Mouse (Mus musculus): ENCODE data around the gene B3gnt2. TPM values are rescaled to one million over a fixed set of nuclear protein-coding genes. Genes with fewer than 3 reads are reported as not detected.

B3gnt2 gene
- polyA plus RNA-seq, 1 experiment from 2014 or later = 7.5 TPM

- TF ChIP-seq CTCF (IDR thresholded peaks at IDR 0.05; ENCODE audit: low read depth) = no peak
- no peaks in the 10 kb centered on the region for H3K36me3 ChIP-seq (ENCODE audit: insufficient read depth)
- no peaks in the 10 kb centered on the region for H3K27me3 ChIP-seq (ENCODE audit: insufficient read depth, low read length)
- no peaks in the 10 kb centered on the region for H3K9me3 ChIP-seq (ENCODE audit: low read depth, low read length)
- no peak overlapping the region for H3K4me2 ChIP-seq
- no peaks in the 10 kb centered on the region for H3K4me1 ChIP-seq (ENCODE audit: insufficient read depth)
- DNase-seq (no peak), ATAC-seq (ENCODE audit: insufficient read depth) (no peak)
- no peak overlapping the region for H3K4me3 ChIP-seq (ENCODE audit: low read depth, low read length)
- 54% methylated on average over 2 of the region's 2 CpGs for WGBS
- H3K9ac ChIP-seq = no peak overlapping the region
- no peak overlapping the region for H3K27ac ChIP-seq (ENCODE audit: low read depth)
These were observed 140.7 kb downstream of the B3gnt2 start for GRCm38 (mm10) chr11:22720096-22720495.

DNA sequence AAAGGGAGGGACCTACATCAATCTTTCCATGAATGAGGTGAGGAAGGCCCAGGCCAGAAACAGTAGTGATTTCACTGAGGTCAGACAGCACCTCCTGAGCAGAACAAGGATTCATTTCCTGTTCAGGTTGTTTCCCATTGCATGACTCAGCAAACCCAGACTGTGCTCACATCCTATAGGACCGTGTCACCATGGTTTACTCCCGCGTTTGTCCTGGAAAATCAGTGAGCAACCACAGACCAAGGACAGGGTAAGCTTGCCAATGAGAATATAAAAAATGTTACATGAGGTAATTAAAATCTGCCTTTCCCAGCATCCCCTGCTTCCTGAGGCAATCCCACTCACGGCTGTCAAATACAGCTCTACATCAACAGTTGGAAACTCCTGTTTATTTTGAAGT, 141.2 kb downstream of the B3gnt2 start:
- Histone ChIP-seq H3K4me2 (no peak overlapping the region), H3K27ac (ENCODE audit: low read depth) (no peak overlapping the region), H3K4me3 (ENCODE audit: low read depth, low read length) (no peak overlapping the region), H3K36me3 (ENCODE audit: insufficient read depth) (no peaks in the 10 kb centered on the region), H3K9ac (no peak overlapping the region), H3K27me3 (ENCODE audit: insufficient read depth, low read length) (no peaks in the 10 kb centered on the region), H3K4me1 (ENCODE audit: insufficient read depth) (no peaks in the 10 kb centered on the region), H3K9me3 (ENCODE audit: low read depth, low read length) (no peaks in the 10 kb centered on the region)
- no peak for TF ChIP-seq CTCF (IDR thresholded peaks at IDR 0.05; ENCODE audit: low read depth)
- 54% methylated on average over 4 of the region's 4 CpGs for WGBS
- ATAC-seq (ENCODE audit: insufficient read depth) (peak; percentile 31; the same call in 1 of the 2 replicates), DNase-seq (no peak)

GRCm38 (mm10) chr11:22718036-22718435, 142.7 kb downstream of the B3gnt2 start:
- no peaks in the 10 kb centered on the region for H3K36me3 ChIP-seq (ENCODE audit: insufficient read depth)
- 88% methylated on average over 7 of the region's 7 CpGs for WGBS
- TF ChIP-seq CTCF (IDR thresholded peaks at IDR 0.05; ENCODE audit: low read depth) = no peak
- H3K4me2 ChIP-seq = no peak overlapping the region
- no peaks in the 10 kb centered on the region for H3K27me3 ChIP-seq (ENCODE audit: insufficient read depth, low read length)
- H3K9ac ChIP-seq = no peak overlapping the region
- no peaks in the 10 kb centered on the region for H3K9me3 ChIP-seq (ENCODE audit: low read depth, low read length)
- no peak overlapping the region for H3K27ac ChIP-seq (ENCODE audit: low read depth)
- ATAC-seq (ENCODE audit: insufficient read depth) (no peak), DNase-seq (no peak)
- H3K4me1 ChIP-seq (ENCODE audit: insufficient read depth) = no peaks in the 10 kb centered on the region
- H3K4me3 ChIP-seq (ENCODE audit: low read depth, low read length) = no peak overlapping the region

- no peak for DNase-seq
- 89% methylated on average over 3 of the region's 3 CpGs for WGBS
- H3K4me1 ChIP-seq (ENCODE audit: insufficient read depth) = no peaks in the 10 kb centered on the region
- TF ChIP-seq CTCF (IDR thresholded peaks at IDR 0.05; ENCODE audit: low read depth) = no peak
- no peak overlapping the region for H3K4me2 ChIP-seq
- H3K27ac ChIP-seq (ENCODE audit: low read depth) = no peak overlapping the region
- H3K36me3 ChIP-seq (ENCODE audit: insufficient read depth) = no peaks in the 10 kb centered on the region
- ATAC-seq (ENCODE audit: insufficient read depth) = no peak
- H3K4me3 ChIP-seq (ENCODE audit: low read depth, low read length) = no peak overlapping the region
- no peaks in the 10 kb centered on the region for H3K9me3 ChIP-seq (ENCODE audit: low read depth, low read length)
- no peak overlapping the region for H3K9ac ChIP-seq
- H3K27me3 ChIP-seq (ENCODE audit: insufficient read depth, low read length) = no peaks in the 10 kb centered on the region
These were observed 149.4 kb downstream of the B3gnt2 start for GRCm38 (mm10) chr11:22711327-22711726.

GRCm38 (mm10) chr11:22710596-22710995, 150.2 kb downstream of the B3gnt2 start:
- H3K4me1 ChIP-seq (ENCODE audit: insufficient read depth) = no peaks in the 10 kb centered on the region
- TF ChIP-seq CTCF (IDR thresholded peaks at IDR 0.05; ENCODE audit: low read depth) = peak; percentile 51
- H3K27me3 ChIP-seq (ENCODE audit: insufficient read depth, low read length) = no peaks in the 10 kb centered on the region
- H3K27ac ChIP-seq (ENCODE audit: low read depth) = no peak overlapping the region
- DNase-seq (peak; percentile 57), ATAC-seq (ENCODE audit: insufficient read depth) (no peak)
- no peak overlapping the region for H3K9ac ChIP-seq
- H3K9me3 ChIP-seq (ENCODE audit: low read depth, low read length) = no peaks in the 10 kb centered on the region
- H3K4me2 ChIP-seq = no peak overlapping the region
- 87% methylated on average over 2 of the region's 2 CpGs for WGBS
- H3K4me3 ChIP-seq (ENCODE audit: low read depth, low read length) = no peak overlapping the region
- H3K36me3 ChIP-seq (ENCODE audit: insufficient read depth) = no peaks in the 10 kb centered on the region

Other genes with a start within 250 kb of the B3gnt2 start
- gene Zrsr1, start 111.0 kb upstream of the B3gnt2 start, polyA plus RNA-seq (2014; fragmentation: Nextera tagmentation; extraction: Ambion mirVana) = 2.8 and 3.3 TPM in 2 replicates
- 15.3 and 16.6 TPM in 2 replicates for gene Gm28048, start 121.1 kb upstream of the B3gnt2 start, polyA plus RNA-seq (2014; fragmentation: Nextera tagmentation; extraction: Ambion mirVana)
- 409 and 422 TPM in 2 replicates for gene Commd1, start 121.4 kb upstream of the B3gnt2 start, polyA plus RNA-seq (2014; fragmentation: Nextera tagmentation; extraction: Ambion mirVana)
- 302 and 320 TPM in 2 replicates for gene Cct4, start 129.6 kb upstream of the B3gnt2 start, polyA plus RNA-seq (2014; fragmentation: Nextera tagmentation; extraction: Ambion mirVana)
- gene Fam161a, start 146.6 kb upstream of the B3gnt2 start, polyA plus RNA-seq (2014; fragmentation: Nextera tagmentation; extraction: Ambion mirVana) = 3.8 and 4.0 TPM in 2 replicates

All from lung, embryonic 14.5 days (tissue).